Mouse (Mus musculus) lung, postnatal 14 days (tissue): ENCODE data around the gene Thyn1.

ENCODE experiments used
- DNase-seq: peaks from one replicate; pipeline ENCODE4 v3.0.0; 2021

Thyn1 gene

DNA sequence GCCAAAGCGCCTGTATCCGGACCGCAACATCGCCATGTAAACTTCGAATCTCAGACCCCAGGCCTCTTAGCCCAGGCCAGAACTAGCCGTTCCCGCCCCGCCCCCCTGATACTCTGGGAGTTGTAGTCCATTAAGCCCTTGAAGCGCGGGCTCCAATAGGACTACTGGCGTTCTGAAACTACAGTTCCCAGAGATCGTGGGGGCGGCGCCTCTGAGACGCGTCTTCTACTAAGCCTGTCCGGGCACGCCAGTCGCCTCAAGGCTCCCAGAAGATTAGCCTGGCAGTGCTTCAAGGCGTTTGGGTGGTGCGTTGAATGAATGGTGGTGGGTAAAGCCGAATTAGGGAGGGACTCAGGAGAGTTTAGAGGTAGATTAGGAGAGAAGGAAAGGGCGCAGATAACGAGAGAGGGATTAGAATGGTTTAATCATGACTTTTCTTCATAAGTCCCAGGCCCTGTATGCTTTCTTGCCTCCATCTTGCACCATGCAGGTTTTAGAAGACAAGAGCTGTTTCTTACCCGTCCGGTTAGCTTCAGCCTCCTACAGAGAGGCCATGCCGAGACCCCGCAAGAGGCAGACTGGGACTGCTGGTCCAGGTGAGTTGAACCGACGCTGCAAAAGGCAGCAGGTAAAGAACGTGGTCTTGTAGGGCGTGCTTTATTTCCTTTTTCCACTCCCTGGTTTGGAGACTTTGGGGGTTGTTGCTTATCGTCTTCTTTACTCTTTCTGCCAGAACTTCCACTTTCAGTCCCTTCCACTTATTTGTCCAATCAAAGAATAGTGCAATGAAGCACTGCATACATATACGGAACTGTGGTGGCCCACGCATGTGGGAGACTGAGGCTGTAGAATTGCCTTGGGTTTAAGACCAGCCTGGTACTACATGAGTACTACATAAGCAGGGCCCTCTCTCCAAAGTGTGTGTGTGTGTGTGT is at the start of gene Thyn1, which contains the start of gene Acad8:
Gene Thyn1, plus strand, starts transcription at position 250 of the 935 bp plus-strand sequence.
Gene Acad8, minus strand, starts transcription at position 106 of the 935 bp plus-strand sequence.
- peak; percentile 96 for DNase-seq

DNA sequence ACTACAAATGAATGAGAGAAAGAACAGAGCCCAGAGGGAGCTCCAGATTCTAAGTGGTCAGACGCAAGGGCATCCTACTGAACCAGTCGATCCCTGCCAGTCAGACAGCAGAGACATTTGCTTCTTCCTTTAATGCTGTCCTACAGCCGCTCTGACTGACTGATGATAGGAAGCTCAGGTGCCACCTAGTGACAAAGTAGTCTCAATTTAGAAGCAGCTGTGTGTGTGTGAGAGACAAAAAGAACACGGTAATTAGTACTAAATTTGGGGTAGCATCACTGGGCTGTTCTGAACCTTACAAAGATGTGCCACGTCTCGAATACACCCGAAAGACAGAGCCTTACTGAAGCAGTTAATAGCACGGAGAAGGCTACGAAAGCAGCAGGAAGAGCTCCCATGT is 21.8 kb upstream of the Thyn1 start:
- no peak for DNase-seq

DNA sequence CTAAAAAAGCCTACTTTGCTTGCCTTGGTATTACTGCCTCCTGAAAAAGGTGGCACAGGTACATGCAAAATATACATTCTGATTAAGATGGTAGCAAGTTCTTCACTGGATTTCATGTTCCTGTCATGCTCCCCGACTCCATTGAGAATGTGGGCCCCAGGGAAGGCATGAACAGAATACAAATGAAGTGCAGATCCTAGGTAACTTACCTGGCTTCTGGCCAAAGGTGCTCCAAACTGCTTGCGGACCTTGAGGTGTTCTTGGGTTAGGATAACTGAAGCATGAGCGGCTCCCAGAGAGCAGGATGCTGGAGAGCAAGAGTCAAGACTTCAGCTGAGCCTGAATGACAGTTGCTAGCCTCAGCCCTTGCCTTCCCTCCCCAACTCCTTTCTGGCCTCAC is 20.7 kb upstream of the Thyn1 start:
- no peak for DNase-seq

- DNase-seq = no peak
Observed at GRCm38 (mm10) chr9:26985090-26985613, 14.4 kb upstream of the Thyn1 start.

DNA sequence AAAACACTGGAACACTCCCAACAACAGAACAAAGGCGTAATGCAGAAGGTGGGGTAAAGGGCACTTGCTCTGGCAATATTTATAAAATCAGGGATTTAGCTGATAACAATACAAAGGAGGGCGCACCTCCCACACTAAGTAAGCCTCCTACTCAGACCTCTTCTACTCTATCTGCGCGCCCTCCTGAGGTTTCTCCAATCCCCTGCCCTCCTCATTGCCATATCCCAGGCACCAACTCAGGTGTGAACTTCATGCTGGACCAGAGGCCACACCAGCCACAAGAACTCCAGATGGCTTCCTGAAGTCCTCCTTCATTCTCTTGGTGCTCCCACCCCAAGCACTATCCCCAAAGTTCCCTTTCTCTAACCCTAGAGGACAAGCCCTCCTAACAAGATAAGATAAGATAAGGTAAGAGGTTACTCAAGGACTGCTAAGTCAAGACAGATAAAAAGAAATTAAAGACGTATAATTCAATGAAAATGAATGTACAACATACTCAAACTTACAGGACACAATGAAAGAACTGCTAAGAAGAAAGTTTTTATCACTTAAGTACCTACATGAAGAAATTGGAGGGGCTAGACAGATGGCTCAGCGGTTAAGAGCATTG is 13.7 kb upstream of the Thyn1 start:
- DNase-seq = no peak

DNA sequence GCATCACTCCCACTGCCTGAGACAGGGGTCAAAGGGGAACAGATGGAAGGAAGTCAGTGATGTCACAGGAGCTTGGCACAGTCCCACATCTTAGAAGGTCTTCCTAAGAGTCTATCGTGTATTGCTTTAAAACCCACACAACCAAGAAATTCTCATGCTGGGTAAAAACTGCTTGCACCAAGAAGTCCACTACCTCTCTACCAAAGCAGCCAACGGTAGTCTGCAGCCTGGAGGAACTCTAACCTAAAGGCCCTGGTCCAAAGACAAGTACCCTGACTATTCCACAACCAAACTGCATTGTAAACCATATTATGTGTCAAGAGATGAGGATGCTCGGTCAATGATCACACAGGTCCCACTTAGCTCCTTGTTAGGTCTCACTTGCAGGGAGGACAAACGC is 9.3 kb upstream of the Thyn1 start:
- DNase-seq = no peak

GRCm38 (mm10) chr9:26993118-26993517 is 6.4 kb upstream of the Thyn1 start:
- no peak for DNase-seq

GRCm38 (mm10) chr9:26993900-26994299 is 5.6 kb upstream of the Thyn1 start:
- DNase-seq = no peak

DNA sequence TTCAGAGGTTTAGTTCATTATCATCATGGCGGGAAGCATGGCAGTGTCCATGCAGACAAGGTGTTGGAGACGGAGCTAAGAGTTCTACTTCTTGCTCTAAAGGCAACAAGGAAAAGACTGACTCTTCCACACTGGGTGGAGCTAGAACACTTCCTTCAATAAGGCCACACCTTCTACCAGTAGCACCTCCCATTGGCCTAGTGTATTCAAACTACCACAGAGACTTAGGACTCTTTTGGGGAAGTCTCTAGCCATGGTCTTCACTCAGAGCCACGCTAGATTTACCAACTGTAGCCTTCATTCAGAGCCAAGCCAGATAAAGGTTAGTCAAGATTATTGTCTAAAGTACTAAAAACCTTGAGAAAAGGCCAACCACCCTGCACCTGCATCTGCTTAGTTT is 2.4 kb upstream of the Thyn1 start:
- DNase-seq = no peak

DNA sequence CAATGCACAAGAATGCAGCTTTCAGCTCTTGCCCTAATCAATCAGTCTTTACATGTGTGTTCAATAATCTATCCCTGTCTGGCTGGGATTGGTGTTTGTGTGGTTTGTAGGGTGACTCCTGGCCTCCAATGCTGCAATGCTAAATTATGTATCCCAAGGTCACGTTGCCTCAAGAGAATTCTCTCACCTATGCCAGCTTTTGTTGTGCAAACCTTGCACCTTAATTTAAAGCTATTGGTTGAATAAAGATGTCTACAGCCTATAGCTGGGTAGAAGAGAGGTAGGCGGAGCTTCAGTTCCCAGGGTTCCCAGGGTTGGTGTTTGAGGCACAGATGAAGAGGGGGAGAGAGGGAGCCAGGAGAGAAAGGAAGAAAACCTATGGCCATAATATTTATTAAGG is 2.0 kb upstream of the Thyn1 start:
- no peak for DNase-seq

GRCm38 (mm10) chr9:26998669-26999460 is 645 bp upstream of the Thyn1 start:
- DNase-seq = no peak

GRCm38 (mm10) chr9:27005231-27005630 is 5.7 kb downstream of the Thyn1 start:
- no peak for DNase-seq

DNA sequence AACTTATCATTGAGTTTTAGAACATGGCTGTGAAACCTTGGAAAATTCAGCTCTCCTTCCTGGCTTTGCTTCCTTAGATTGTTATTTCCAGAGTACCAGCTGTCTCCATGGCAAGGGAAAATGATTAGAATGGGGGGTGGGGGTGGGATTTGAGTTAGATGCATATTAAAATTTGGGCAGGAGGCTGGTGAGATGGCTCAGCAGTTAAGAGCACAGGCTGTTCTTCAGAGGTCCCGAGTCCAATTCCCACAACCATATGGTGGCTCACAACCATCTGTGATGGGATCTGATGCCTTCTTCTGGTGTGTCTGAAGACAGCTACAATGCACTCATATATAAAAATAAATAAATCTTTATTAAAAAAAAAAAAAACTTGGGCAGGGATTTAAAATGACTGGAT is 6.4 kb downstream of the Thyn1 start:
- DNase-seq = no peak

GRCm38 (mm10) chr9:27006866-27007265 is 7.4 kb downstream of the Thyn1 start:
- DNase-seq = no peak

- no peak for DNase-seq
Observed at GRCm38 (mm10) chr9:27009231-27009630, 9.7 kb downstream of the Thyn1 start.

DNA sequence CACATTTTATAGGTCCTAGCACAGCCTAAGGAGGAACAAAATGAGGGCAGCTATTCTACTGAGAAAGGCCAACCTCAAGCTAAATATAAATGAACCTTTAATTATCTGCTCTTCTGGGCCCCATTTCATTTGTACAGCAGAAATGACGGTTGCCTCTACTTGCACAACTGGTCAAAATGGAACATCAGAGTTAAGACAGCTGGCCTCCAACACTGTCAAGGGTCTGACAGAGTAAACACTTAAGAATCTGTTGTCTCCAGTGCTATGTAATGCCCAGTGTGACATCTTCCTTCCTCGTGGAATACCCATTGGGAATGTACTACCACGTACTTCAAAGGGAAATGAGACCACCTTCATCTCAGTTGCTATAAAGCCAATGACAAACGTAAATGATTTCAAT is 12.1 kb downstream of the Thyn1 start:
- DNase-seq = no peak

GRCm38 (mm10) chr9:27018961-27019360 is 19.5 kb downstream of the Thyn1 start:
- DNase-seq = no peak

GRCm38 (mm10) chr9:27023681-27024080 is 24.2 kb downstream of the Thyn1 start:
- DNase-seq = no peak

- no peak for DNase-seq
Observed at GRCm38 (mm10) chr9:27026708-27027107, 27.2 kb downstream of the Thyn1 start.

DNA sequence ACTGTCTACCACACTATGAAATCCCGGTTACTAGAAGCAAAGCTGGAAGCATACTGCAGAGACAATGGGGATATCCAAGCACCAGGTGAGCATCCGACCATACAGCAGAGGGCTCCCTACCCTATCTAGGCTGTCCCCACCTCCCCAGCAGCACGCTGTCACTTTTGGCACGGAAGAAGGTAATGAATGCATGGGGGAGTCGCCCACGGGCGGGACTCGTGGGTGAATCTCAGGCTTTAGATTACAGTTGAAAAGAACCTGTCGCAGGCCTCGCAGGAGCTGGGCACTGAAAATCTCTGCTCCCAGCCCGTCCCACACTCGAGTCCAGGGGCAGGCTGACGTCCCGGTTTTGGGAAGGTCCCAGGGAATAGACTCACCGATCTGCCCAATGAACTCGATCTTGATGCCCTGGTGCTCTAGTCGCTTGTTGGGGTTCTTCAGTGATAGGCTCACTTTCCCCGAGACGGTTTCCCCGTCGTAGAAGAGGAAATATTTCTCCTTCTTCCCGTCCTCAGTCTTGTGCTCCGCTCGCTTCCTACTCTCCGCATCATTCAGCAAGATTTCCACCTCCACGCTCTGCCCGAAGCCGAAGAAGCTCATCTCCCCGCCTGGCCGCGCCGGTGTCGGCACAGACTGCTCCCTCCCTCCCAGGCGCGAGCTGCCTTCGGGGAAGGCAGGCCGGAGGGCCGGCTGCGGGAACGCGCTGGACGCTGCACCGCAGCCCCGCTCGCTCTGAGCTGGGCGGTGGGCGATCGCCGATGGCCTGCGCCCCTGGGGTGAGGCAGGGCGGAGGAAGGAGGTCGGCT is 29.7 kb downstream of the Thyn1 start:
- DNase-seq = peak; percentile 30

DNA sequence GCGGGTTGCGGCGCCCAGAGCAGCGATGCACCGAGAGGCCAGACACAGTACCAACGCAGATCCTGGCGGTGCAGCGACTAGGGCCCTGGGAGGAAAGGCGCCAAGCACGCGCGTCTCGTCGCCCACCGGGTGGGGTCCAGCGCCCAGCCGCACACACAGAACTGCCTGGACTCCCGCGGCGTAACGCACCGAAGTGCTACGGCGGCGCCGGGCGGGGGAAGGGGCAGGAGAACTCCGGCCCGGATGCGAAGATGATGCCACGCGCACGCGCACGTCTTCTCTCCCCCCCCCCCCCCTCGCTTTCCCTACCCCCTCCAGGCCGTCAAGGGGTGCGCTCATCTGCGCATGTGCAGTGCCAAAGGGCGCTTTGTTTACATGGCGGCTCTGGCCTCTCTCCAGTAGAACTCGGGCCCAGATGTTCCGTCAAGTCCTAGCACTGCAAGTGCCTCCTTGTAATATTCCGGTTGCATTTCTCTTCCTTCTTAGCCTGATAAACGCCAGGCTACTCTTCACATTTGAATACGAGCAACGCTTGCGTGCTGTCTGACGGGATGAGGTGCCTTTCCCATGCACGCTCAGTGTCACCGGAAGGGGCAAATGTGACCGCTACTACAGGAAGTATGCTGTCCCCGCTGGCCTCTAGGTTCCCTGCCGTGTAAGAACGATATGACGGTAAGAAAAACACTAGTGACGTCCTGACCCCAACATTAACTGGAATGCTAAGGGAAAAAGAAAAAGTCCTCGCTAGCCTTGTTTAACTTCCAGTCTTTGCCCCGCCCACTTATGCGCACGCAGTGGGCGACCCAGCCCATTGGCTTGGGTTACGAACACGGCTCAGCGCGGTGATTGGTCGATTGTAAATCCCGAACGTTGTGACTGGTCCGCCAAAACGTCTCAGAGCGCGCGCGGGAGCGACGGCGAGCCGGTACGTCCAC is 30.6 kb downstream of the Thyn1 start, which contains the start of the genes Vps26b and Ncapd3:
Gene Vps26b, minus strand, starts transcription at position 238 of the 935 bp plus-strand sequence.
Gene Ncapd3, plus strand, starts transcription at position 348 of the 935 bp plus-strand sequence.
- DNase-seq = peak; percentile 97
